8 mouse cellular contexts compared by ENCODE assay signal in genomic region chr1:87573800-87574215, GRCm38 (mm10). TPM values are rescaled to one million over a fixed set of nuclear protein-coding genes. Genes with fewer than 3 reads are reported as not detected.
A peak's percentile ranks its signal among the peaks of the same experiment; 100 is the strongest.
DNase-seq lines count a peak whose midpoint lies in the region; ATAC-seq and TF ChIP-seq lines count a peak whose summit lies in the region.

Gene Ngef, minus strand, starts transcription at chr1:87573870.

- no peak for DNase-seq in cerebellum, adult 2 months
- DNase-seq in cerebellum, adult 18-20 months: no peak
- no peak for DNase-seq in layer of hippocampus, postnatal 25 days (ENCODE audit: extremely low spot score in 1 of 2, low spot score in 1 of 2)
- DNase-seq in lung, postnatal 25 days (ENCODE audit: low spot score): peak; percentile 90
- no peak for DNase-seq in thymus, postnatal 36 days
- no peak for DNase-seq in testis, postnatal 10 days (ENCODE audit: low spot score)
- DNase-seq in heart, adult 18-20 months: no peak

- no peak within 1 kb of the TSS for H3K27ac ChIP-seq in cerebellum, adult 2 months (ENCODE audit: insufficient read depth, low read length)
- H3K27ac ChIP-seq in forebrain, embryonic 16.5 days (ENCODE audit: low read length): peak within 1 kb of the TSS; percentile 31

- no peak for TF ChIP-seq CTCF in cerebellum, adult 2 months (IDR thresholded peaks at IDR 0.05; ENCODE audit: borderline replicate concordance, insufficient read depth, low read depth, low read length)

- peak; percentile 16; the same call in 1 of the 2 replicates for ATAC-seq in forebrain, embryonic 16.5 days

- no peaks in the 10 kb centered on the region for H3K36me3 ChIP-seq in forebrain, embryonic 16.5 days (ENCODE audit: control insufficient read depth, insufficient read depth)

- peaks cover 8% of the 10 kb centered on the region for H3K4me1 ChIP-seq in cerebellum, adult 2 months (ENCODE audit: control insufficient read depth, insufficient read depth, low read length)
- H3K4me1 ChIP-seq in forebrain, embryonic 16.5 days (replicated peaks; ENCODE audit: control insufficient read depth, insufficient read depth, low read length): peaks cover 13% of the 10 kb centered on the region

- H3K27me3 ChIP-seq in cerebellum, adult 2 months (ENCODE audit: control insufficient read depth, insufficient read depth, low read length): no peaks in the 10 kb centered on the region
- no peaks in the 10 kb centered on the region for H3K27me3 ChIP-seq in forebrain, embryonic 16.5 days (replicated peaks; ENCODE audit: control insufficient read depth, insufficient read depth, low read length)

- no peak within 1 kb of the TSS for H3K4me3 ChIP-seq in cerebellum, adult 2 months (replicated peaks; ENCODE audit: insufficient read depth, low read depth, low read length)
- H3K4me3 ChIP-seq in forebrain, embryonic 16.5 days (replicated peaks; ENCODE audit: low read length): no peak within 1 kb of the TSS

- no peaks in the 10 kb centered on the region for H3K9me3 ChIP-seq in forebrain, embryonic 16.5 days (ENCODE audit: control insufficient read depth, low read length)

- H3K9ac ChIP-seq in forebrain, embryonic 16.5 days (replicated peaks; ENCODE audit: low read depth, low read length): no peak within 1 kb of the TSS

- WGBS in cerebellum, adult 2 months: 85% methylated on average over 6 of the region's 6 CpGs
- 82% methylated on average over 6 of the region's 6 CpGs for WGBS in forebrain, embryonic 16.5 days

- TF ChIP-seq POLR2A in cerebellum, adult 2 months (IDR thresholded peaks at IDR 0.05; ENCODE audit: borderline replicate concordance, insufficient read depth, low read length): no peak

- no peak within 1 kb of the TSS for H3K4me2 ChIP-seq in forebrain, embryonic 16.5 days (ENCODE audit: low read length)

RNA-seq across cellular contexts. Expression of gene Ngef, which starts in this region (rescaled TPM):
- 21.8 and 25.5 TPM in 2 replicates for polyA plus RNA-seq in cerebellum, adult 2 months (2012; rRNA removed)
- polyA plus RNA-seq in forebrain, embryonic 16.5 days (2015; fragmentation: Nextera tagmentation; extraction: Ambion mirVana): 26.3 and 36.4 TPM in 2 replicates
- total RNA-seq in layer of hippocampus, postnatal 25 days (2021): 100 to 1,000 TPM in 1 of 2 experiments, 10 to 100 TPM in 1; 99.8 to 100 TPM
- total RNA-seq in heart, adult 18-20 months (2021): under 1 TPM; 0.12 to 0.33 TPM

Comparison
In these comparisons a context has a peak if more than half of its experiments do, and no peak if none do; other contexts are left out.
1. RNA of gene Ngef (total RNA-seq): 99.8 to 100 TPM in layer of hippocampus, postnatal 25 days; 0.12 to 0.33 TPM in heart, adult 18-20 months; every median in the first group is over 10 times any median in the second.